ENCODE assay signal across 8 mouse cellular contexts in the genomic region with DNA sequence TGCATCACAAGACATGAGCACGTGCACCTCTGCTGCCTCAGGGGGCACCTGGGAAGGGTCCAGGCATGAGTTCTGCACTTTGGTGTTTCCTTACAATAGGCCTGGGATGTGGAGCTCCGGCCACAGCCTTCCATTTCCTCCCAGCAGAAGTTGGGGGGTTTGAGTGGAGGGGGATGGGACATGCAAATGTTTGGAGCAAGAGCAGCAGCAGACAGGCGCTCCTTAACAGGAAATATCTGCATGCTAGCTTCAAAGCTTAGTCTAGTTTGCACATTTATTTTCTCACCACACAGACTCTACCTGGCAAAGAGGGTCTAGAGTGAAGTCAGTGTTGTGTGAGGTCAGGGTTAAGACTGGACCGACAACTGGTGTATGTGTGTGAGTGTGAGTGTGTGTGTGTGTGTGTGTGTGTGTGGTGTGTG.
DNase-seq lines count a peak whose midpoint lies in the region; ATAC-seq lines count a peak whose summit lies in the region.
"Had no signal": no experiment of that assay in that cellular context is flagged by ENCODE, and none has a peak within 500 bp of the region (broad histone marks: within the 10 kb centered on the region; RNA-seq: fewer than 3 reads in every experiment).

No protein-coding gene starts in this region.

- no peak overlapping the region for H3K4me3 ChIP-seq in neural tube, embryonic 13.5 days
- H3K4me3 ChIP-seq in neural tube, embryonic 15.5 days (replicated peaks) = no peak overlapping the region

- H3K27me3 ChIP-seq in neural tube, embryonic 13.5 days = no peaks in the 10 kb centered on the region
- H3K27me3 ChIP-seq in neural tube, embryonic 15.5 days (replicated peaks) = no peaks in the 10 kb centered on the region
- H3K27me3 ChIP-seq: megakaryocyte, embryonic 14.5 days had no signal

- 74% methylated on average over 4 of the region's 4 CpGs for WGBS in neural tube, embryonic 13.5 days
- WGBS in neural tube, embryonic 15.5 days = 79% methylated on average over 4 of the region's 4 CpGs

- no peak for ATAC-seq in neural tube, embryonic 13.5 days (ENCODE audit: low read depth)
- no peak for ATAC-seq in neural tube, embryonic 15.5 days (ENCODE audit: low FRiP score)

- peak; percentile 38 for DNase-seq in induced T-regulatory cell, adult 2 months (ENCODE audit: low read depth)
- peak; percentile 71 for DNase-seq in lung, postnatal 10 days
- peak; percentile 40 for DNase-seq in thymus, postnatal 4 days
- no peak for DNase-seq in right cerebral cortex, postnatal 25 days
- DNase-seq in gastrocnemius, postnatal 4 days (ENCODE audit: low spot score in 2 of 2) = no peak

- H3K4me1 ChIP-seq in neural tube, embryonic 13.5 days (replicated peaks) = peaks cover 4% of the 10 kb centered on the region
- H3K4me1 ChIP-seq in neural tube, embryonic 15.5 days = peaks cover 3% of the 10 kb centered on the region

- no peaks in the 10 kb centered on the region for H3K9me3 ChIP-seq in neural tube, embryonic 13.5 days
- H3K9me3 ChIP-seq in neural tube, embryonic 15.5 days (replicated peaks) = no peaks in the 10 kb centered on the region
- H3K9me3 ChIP-seq: megakaryocyte, embryonic 14.5 days had no signal

- no peak overlapping the region for H3K9ac ChIP-seq in neural tube, embryonic 13.5 days
- no peak overlapping the region for H3K9ac ChIP-seq in neural tube, embryonic 15.5 days (replicated peaks)

- peak overlapping the region; percentile 46; the same call in 1 of the 2 replicates for H3K27ac ChIP-seq in neural tube, embryonic 13.5 days (replicated peaks)
- H3K27ac ChIP-seq in neural tube, embryonic 15.5 days (replicated peaks) = no peak overlapping the region

- no peak overlapping the region for H3K4me2 ChIP-seq in neural tube, embryonic 13.5 days
- H3K4me2 ChIP-seq in neural tube, embryonic 15.5 days = no peak overlapping the region

- H3K36me3 ChIP-seq in neural tube, embryonic 13.5 days = no peaks in the 10 kb centered on the region
- no peaks in the 10 kb centered on the region for H3K36me3 ChIP-seq in neural tube, embryonic 15.5 days

Comparison
In these comparisons a context has a peak if more than half of its experiments do, and no peak if none do; other contexts are left out.
1. DNase-seq: peak in induced T-regulatory cell, adult 2 months (single experiment), lung, postnatal 10 days (single experiment) and thymus, postnatal 4 days (single experiment); none in right cerebral cortex, postnatal 25 days (single experiment) and gastrocnemius, postnatal 4 days (0 of 2).